Mouse (Mus musculus) urinary bladder, postnatal 14 days (tissue): ENCODE data around the gene Tgfbr2.
A peak's percentile ranks its signal among the peaks of the same experiment; 100 is the strongest.

Source experiments
- DNase-seq: peaks from one replicate; pipeline ENCODE4 v3.0.0; 2021; ENCODE audit warnings: low spot score

The Tgfbr2 gene

DNA sequence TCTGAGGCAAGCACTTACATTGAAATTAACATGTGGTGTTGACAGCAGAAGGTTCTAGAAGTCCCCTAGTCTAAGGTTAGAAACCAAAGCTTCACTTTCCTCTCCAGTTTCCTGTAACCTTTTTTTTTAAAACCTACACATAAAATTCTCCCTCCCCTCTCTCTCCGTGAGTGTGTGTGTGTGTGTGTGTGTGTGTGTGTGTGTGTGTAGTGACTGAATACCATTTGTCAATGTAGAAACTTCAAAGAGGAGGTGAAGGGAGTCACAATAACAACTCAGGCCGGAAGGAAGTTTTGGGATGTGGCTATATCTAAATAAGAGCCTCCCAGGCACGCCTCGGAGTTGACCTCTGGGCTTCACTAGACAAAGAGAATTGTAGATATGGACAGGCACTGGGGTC is 60.8 kb downstream of the Tgfbr2 start:
- no peak for DNase-seq

DNA sequence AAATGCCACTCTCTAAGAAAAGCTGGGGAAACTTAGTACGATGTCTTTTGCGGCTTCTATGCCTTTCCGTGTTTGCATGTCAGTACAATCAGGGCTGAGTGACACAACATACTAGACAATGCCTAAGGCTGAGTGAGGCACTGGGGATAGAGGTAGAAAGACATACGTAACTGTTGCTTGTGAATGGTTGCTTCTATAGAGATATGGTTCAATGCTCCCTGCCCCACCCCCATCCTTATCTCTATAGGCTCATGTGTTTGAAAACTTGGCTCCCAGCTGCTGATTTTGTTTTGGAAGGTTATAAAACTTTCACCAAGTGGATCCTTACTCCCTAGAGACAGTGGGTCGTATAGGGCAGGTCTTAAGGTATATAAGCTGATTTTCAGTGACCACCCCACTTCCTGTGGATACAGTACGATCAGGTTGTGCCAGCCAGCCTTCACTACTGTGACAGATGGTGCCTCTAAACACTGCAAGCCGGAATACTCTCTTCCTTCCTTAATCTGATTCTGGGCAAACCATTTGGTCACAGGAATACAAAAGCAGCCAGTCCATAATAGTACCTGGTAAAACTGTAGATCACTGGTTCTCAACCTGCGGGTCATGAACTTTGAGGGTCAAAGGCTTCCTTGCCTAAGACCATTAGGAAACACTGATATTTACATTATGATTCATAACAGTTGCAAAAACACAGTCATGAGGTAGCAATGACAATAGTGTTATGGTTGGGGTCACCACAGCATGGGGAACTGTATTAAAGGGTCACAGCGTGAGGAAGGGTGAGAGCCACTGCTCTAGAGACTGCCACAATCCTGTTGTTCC is 63.8 kb downstream of the Tgfbr2 start:
- DNase-seq = no peak

DNA sequence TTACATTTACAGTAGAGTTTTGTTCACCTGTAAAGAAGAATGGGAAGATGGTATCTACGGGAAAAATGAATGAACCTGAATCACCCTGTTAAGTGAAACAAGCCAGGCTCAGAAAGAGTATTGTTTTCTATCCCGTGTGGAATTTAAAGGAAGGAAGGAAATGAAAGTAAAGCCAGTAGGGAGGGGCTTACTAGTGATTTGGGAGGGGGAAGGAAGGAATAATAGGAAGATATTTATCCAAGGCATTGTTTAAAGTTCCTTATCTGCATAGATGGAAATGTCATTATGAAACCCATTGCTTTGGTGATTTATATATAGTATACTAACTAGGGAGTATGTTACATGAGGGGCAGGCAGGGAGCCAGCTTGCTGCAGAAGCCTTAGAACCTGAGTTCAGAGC is 66.4 kb downstream of the Tgfbr2 start:
- no peak for DNase-seq

DNA sequence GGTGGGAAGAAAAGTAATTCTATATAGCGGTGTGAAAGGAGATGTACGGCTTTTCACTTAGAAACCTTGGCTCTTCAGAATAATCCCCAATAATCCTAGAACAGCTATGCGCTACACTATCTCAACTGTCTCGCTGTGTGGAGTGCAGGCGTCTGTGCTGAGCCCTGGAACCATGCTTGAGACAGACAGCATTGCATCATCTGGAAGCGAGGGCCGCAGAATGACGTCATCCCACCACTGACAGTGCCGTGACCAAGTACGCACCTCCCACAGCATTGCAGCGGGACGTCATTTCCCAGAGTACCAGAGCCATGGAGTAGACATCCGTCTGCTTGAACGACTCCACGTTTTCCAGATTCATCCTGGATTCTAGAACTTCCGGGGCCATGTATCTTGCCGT is 70.4 kb downstream of the Tgfbr2 start:
- no peak for DNase-seq

DNA sequence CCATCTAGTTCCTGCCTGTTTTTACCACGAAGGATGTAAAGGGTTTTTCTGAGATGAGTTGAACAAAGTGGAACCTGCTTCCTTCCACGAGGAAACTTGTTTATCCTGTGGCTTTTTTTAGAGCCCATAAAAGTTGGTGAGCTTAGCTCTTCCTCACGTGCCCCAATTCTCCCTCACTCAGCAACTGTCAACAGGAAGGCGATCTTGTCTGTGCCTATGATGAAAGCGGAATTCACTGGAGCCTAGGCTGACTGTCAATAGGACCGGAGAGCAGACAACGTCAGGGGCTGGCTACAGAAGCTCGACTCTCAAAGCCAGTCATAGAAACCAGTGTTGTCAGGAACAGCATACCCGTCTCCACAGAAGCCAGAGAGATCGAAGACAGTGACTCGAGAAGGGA is 73.3 kb downstream of the Tgfbr2 start:
- DNase-seq = no peak

DNA sequence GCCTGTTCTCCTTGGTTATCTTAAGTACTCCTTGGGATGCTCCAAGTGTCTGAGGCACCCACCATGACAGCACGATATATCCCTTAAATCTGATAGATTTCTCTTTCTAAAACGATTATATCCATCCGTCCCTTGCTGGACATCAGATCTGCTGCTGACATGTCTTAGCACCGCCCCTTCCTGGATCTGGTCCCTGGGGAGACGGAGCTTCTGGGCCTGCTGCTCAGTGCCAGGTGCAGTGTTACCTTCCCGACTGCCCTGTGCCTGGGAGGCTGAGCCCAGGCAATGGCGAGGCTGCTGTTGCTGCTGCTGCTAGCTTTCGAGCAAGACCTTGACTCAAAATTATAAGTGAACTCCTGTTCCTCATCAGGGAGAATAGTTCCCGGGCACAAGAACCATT is 75.1 kb downstream of the Tgfbr2 start:
- no peak for DNase-seq

DNA sequence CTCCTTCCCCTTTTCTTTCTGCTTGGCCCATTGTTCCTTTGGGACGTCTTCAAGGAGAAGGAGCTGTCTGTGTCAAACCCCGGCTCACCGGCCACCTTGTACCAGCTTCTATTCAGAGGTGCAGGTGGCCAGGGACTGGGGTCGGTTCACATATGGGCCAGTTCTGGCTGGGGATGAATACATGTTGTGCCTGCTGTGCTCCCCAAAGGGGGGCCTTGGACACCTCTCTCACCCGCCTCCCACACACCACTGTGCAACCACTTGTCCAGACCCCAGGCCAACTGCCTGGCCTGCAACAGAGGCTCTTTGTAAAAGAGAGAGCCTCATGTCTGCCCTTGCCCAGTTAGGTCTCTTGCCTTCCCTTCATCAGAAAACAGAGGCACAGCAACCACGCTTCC is 75.6 kb downstream of the Tgfbr2 start:
- no peak for DNase-seq

DNA sequence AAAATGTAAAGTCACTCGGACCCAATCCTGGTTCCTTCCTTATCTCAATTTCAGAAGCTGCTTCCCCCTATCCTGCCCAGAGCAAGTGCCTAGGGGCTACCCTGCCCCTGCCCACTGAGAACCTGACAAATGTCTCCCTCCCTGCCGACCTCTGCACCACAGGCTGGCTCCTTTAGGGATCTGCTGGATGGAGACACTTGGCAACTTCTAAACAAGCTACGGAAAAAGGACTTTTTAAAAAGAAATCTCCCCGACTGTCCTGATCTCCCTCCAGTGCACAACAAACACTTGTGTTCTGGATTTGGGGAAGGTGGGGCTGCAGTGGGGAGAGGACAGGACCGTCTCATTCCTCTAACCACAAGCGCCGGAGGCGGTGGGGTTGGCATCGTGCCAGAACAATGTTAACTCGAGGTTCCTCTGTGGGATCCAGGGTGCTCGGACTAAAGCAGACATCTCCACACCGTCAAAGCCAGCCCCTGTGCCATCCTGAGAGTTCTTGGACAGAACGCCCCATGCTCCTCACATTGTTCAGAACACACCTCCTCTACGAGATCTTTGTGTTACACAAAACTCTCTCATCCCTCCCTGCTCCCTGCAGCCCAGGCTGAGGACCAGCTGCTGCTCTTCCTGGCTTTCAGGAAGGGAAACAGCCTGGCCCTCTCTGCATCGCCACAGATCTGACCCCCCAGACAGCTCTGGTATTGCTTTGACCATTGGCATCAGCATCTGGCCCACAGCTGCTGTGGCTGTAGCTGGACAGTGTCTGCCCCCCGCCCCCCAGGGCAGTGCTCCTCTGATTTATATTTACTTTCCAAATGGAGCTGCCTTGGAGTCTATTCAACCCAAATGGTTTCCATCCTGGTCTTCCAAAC is 76.2 kb downstream of the Tgfbr2 start:
- DNase-seq = peak; percentile 67

DNA sequence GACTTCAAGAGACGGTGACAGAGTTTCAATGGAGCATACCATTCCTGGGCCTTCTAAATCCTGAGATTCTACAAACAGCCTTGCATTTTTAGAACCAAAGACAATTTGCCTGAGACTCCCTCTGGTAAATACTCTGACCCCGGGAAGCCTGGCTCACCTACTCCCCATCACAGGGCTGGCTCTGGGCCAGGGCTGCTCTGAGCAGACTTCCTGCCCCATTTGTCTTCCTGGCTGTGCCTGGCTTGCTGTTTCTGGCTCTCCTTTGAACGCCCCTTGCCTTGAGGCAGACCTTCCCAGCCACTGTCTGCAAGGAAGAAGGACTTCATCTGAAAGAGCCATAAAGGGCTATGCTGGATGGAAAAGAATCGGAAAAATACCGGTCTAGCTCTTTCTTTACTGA is 83.2 kb downstream of the Tgfbr2 start:
- no peak for DNase-seq

DNA sequence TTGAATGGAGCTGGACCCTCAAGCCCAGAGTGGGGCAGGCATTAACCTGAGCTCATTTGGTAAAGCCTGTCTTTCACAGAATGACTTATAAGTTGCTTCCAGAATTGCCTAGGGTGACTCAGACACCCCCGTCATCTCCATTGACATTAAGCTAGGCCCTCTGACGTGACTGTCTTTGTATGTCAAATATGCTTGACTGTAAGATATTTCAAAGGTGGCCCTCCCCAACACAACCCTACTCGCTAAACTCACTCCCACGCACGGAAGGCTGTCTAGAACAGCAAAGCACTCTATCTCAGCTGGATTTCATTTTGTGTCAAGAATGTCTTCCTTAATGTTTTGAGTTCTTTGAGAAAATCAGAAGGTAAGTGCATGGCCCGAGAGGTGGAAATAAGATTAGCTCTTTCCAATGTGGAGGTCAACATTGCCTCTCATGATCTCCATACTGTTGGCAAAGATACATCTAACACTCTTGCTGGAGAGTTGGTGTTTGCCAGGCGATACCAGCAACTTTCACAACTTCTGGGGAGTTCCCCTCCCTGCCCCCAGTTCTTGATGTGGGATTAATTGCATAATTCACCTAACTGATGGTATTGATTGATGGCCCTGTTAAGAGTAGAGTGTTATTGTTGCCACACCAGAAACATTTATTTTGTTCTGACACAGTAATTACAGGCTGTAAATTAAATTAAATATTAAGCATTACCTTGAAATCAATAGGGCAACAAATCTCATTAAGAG is 83.9 kb downstream of the Tgfbr2 start:
- DNase-seq = no peak

DNA sequence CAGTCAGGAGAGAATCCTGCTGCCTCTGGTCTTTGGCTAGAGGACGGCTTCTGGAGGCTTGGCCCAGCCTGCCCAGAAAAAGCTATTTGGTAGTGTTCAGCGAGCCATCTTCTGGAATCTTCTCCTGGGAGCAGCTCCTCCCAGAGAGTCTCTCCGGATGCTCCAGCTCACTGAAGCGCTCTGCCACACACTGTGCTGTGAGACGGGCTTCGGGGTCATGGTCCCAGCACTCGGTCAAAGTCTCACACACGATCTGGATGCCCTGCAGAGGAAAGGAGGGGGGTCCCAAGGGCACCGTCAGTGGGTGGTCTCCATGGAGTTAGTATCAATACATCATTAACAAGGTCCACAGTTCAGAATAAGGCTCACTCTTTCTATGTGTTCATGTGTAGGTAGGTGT is 84.9 kb downstream of the Tgfbr2 start:
- no peak for DNase-seq

DNA sequence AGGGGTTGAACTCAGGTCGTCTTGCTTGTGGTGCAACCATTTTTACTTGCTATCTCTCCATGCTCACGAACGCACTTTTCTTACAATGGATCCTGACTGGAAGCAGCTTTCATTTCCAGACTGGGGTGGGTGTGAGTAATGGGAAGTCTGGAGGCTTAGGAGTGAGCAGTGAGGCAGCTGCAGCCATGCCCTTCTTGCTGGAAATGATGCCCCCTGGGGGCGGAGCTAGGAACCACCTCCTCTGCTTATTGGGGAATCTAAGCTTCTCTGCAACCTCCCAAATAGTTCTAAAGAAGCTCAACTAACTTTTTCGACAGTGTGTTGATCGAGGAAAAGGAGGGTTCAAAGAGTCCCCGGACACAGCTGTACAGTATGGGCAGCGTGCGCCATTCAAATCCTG is 86.2 kb downstream of the Tgfbr2 start:
- DNase-seq = no peak

DNA sequence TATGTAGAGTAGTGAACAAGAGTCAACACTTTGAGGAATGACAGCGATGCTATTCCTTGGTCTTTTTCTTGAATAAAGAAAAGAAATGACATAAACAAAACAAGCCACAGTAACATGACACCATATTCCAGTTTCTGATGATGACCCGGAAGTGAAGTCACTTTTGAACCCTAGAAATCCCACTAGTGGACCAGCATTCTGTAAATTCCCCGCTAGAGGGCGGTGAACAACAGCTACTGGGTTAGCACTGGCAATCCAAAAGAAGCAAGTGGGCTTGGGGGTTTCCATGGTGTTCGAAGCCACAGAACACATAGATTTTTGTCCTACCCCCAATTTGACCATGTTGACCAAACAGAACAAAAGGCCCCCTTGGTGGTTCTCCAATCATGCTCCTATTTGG is 87.3 kb downstream of the Tgfbr2 start:
- peak; percentile 63 for DNase-seq

DNA sequence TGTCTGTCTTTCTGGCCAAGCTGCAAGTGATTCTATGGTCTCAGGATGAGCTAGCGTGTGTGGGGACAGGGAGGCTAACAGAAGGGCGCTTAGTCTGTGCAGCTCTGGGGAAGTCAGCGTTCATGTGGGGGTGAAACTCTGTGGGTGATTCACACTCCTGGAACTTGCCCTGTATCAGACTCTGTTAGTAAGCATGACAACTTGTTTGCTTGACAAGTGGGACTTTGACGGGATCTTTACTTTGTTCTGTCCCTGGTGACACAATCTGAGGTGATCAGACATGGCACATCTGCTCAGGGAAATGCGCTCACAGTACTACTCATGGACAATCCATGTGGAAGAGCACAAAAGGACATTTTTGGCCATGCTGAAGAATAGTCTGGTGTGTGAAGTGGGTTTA is 87.9 kb downstream of the Tgfbr2 start:
- no peak for DNase-seq

DNA sequence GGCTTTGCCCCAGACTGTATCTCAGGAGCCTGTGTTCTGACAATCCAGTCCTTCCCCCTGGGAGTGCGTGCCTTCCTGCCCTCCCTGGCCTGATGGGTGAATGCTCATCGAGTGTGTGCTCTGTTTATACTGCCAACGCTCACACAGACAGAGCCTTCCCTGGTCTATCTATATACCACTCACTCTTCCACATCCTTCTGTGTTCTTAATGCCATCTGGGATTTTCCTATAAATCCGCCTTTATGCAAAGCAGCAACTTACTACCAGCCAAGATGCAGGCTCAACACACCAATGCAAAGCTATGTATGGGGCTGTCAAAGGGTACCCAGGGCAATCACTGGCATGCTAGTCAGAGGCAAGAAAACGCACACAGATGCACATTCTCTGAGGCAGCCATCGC is 89.2 kb downstream of the Tgfbr2 start:
- no peak for DNase-seq

DNA sequence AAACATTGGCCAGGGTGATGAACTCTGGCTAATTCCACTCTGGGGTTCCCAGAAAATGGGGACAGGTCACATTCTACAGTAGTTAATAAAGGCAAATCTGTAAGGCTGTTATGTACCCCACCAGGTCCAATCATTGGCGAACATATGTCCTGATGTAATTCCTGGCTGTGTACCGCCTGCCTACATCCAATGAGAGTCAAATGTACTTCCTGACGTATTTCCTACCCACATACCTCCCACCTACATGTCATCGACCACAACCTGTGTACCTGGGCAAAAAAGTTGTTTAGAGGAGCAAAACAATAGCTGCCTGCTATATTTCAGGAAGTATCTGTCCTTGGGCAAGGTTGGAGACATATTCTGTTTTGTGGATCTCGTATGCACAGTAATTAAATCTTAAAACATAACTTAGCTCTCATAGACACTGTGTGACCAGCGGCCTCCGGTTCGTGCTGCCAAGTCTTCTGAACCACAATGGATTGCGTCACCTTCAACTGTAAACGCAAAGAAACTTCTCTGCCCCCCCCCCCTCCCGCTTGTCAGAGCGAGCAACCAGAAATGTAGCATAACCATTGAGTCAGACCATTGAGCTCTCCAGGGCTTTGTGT is 90.7 kb downstream of the Tgfbr2 start:
- no peak for DNase-seq

DNA sequence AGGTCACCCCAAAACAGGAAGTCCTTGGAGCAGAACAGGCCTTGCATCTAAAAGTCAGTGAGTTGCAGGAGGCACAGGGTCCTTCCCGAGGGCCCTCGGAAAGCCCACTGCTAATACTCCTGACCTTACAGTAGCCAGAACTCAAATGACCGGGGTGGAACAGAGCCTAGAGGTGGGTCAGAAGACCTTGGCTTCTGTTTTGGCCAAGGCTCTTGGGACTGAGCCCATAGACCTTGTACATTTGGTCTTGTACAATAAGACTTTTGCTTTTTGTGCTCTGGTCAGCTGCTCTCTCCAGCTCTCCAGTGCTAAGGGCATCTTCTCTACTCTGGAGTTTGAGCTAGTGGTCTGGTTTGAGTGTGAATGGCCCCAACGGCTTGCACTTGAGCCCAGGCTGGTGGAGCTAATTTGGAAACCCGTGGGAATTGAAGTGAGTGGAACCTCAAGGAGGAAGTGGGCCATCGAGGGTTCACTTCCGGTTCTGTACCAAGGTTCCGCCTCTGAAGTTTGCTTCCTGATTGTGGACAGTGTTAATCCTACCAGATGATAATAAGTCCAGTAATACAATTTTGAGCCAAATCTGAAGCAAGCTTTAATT is 91.3 kb downstream of the Tgfbr2 start:
- no peak for DNase-seq

DNA sequence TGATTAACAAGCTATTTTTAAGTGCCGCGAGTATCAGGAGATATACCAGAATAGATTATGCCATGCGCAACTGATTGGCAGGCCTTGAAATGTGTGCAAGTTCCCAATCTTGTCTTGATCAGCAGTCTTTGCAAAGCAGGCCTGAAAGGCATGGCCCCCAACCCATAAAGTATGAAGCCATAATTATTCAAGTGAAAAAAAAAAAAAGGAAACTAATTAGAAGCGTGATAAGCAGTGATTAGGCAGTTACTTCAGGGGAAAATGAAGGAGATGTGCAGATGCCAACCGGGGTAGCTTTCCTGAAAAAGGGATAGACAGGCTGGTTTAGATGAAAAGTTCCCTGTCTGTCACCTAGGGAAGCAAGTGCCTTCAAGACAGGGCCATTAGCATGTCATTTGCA is 91.9 kb downstream of the Tgfbr2 start:
- DNase-seq = no peak

DNA sequence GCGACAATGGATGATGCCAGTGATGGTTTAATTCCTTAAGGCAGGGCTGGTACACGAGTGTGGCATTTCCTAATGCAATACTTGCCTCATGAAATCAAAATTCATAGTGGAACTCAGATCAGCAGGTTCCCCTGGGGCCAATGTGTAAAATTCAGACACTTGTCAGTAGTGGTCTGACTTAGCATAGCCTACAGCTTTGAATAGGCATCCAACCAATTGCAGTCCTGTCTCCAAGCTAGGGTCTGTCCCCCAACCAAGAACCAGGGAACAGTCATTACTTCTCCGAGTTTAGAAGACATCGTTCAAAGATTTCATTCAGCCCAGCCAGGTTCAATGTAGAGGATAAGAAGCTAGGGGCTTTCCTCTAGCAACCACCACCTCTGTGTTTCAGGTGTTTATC is 93.4 kb downstream of the Tgfbr2 start:
- DNase-seq = no peak

DNA sequence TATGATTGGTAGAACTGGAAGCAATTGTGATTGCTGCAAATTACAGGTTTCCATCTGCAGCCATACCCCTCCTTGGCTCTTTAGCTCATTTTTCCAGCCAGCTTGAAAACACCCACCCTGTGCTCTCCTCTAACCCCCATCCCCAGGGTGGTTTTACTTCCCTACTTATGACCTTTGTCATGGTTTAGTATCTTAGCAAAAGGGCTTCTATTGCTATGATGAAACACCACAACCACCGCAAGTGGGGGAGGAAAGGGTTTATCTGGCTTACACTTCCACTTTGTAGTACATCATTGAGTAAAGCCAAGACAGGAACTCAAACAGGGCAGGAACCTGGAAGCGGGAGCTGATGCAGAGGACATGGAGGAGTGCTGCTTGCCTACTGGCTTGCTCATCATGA is 97.7 kb downstream of the Tgfbr2 start:
- no peak for DNase-seq

DNA sequence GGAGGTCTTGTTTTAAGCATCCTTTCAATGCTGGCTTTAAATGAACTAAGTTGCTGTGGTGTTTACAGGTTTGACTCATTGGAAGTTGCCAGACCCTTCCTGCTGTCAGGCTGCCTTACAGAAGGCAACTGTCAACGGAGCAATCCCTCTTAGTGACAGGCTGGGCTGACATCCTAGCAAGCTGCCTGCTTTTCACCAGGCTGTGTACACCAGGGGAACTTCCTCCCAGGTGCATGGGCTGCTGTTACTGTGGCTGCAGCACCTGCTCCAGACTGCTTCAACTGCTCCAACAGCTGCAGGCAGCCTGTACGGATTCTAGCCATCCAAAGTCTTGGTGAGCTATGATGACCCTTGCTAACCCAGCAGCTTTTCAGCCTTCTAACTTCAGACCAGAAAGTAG is 98.2 kb downstream of the Tgfbr2 start:
- no peak for DNase-seq

DNA sequence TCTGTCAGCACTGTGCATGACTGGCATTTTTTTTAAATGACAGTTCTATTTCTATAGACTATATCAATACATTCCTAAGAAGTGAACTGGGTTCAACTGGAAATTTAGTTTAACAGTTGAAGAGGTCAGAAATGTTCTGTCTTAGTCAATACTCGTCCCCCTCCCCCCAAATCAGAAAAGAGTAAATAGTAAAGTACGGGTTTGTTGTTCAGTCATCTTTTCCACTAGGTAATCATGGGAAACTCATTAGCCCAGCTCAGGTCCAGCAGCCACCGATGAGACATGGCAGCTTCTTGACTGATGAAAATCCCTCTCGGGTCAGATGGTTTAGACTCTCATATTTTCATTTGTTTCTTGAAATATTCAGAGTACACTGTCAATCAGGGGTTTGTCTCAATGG is 99.0 kb downstream of the Tgfbr2 start:
- no peak for DNase-seq
